Mouse (Mus musculus): Measurements from ENCODE around the gene Wdr26. TPM values are rescaled to one million over a fixed set of nuclear protein-coding genes. Genes with fewer than 3 reads are reported as not detected.

The Wdr26 gene
- polyA plus RNA-seq, 1 experiment from 2014 or later: 25.5 TPM

DNA sequence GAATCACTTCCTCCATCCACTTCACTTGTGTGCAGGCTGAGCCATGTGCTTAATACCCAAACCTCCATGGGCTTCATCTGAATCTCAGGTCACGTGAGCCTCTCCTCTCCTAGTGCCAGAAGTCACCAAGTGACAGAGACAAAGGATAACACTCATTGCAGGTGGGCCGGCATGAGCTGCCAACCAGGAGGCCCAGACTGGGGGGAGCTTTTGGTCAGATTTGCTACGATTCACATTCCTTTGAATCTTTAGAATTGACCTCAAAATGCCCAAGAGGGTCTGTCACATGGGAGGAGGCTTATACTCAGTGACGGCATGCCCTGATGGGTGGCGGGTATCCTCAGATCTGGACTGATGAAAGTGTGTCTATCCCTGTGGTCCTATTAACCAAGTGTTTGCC is 16.8 kb upstream of the Wdr26 start:
- Histone ChIP-seq H3K36me3 (ENCODE audit: control insufficient read depth, insufficient read depth, low read length) (no peaks in the 10 kb centered on the region), H3K27ac (ENCODE audit: low read length) (no peak overlapping the region), H3K9me3 (ENCODE audit: control insufficient read depth, low read length) (no peaks in the 10 kb centered on the region), H3K4me1 (ENCODE audit: control insufficient read depth, insufficient read depth, low read length) (0 out of 2 replicates have a peak, but pooled peaks cover 6% of the 10 kb centered on the region), H3K4me2 (ENCODE audit: low read depth, low read length) (no peak overlapping the region), H3K9ac (ENCODE audit: low read depth, low read length) (no peak overlapping the region), H3K4me3 (ENCODE audit: low read length) (no peak overlapping the region), H3K27me3 (replicated peaks; ENCODE audit: control insufficient read depth, insufficient read depth, low read length) (no peaks in the 10 kb centered on the region)
- 68% methylated on average over 5 of the region's 5 CpGs for WGBS
- no peak for ATAC-seq

DNA sequence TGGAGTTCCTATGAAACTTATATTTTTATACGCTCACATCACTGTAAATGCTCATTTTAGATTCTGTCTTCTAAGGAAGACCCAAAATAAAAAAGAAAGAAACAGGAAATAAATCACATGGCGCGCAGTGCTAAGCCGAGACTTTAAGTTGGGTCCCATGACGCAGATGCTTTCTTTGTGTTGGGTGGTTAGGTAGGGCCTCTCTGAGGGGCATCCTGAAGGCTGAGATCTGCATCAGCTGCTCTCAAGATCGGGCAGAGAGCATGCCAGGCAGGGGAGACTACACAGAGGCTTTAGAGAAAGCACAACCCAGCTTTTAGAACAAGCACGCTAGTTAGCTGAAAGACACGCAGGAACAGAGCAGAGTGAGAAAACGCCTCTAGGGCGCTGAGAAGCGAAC is 16.0 kb upstream of the Wdr26 start:
- H3K9me3 ChIP-seq (ENCODE audit: control insufficient read depth, low read length): no peaks in the 10 kb centered on the region
- H3K4me2 ChIP-seq (ENCODE audit: low read depth, low read length): no peak overlapping the region
- no peak overlapping the region for H3K27ac ChIP-seq (ENCODE audit: low read length)
- no peak for ATAC-seq
- 0 out of 2 replicates have a peak, but pooled peaks cover 6% of the 10 kb centered on the region for H3K4me1 ChIP-seq (ENCODE audit: control insufficient read depth, insufficient read depth, low read length)
- H3K9ac ChIP-seq (ENCODE audit: low read depth, low read length): no peak overlapping the region
- H3K36me3 ChIP-seq (ENCODE audit: control insufficient read depth, insufficient read depth, low read length): no peaks in the 10 kb centered on the region
- no peaks in the 10 kb centered on the region for H3K27me3 ChIP-seq (replicated peaks; ENCODE audit: control insufficient read depth, insufficient read depth, low read length)
- 89% methylated on average over 11 of the region's 11 CpGs for WGBS
- no peak overlapping the region for H3K4me3 ChIP-seq (ENCODE audit: low read length)

DNA sequence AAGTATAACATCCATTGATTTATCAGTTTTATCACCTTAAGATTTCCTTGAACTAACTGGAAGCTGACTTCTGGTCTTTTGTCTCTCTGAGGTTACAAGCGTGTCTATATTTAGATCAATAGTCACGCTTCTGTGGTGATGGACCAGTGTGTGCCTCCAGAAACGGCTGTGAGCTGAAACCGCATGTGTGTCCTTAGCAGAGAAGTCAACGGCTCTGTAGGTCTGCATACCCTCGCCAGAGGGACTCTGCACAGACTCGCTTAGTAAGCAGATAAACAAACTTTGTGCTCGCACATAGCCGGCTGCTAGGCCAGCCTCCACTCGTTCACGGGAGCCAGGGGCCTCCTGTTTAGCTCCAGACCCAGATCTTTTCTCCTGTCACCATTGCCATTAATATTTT is 15.0 kb upstream of the Wdr26 start:
- ATAC-seq: no peak
- no peak overlapping the region for H3K27ac ChIP-seq (ENCODE audit: low read length)
- H3K27me3 ChIP-seq (replicated peaks; ENCODE audit: control insufficient read depth, insufficient read depth, low read length): no peaks in the 10 kb centered on the region
- H3K9ac ChIP-seq (ENCODE audit: low read depth, low read length): no peak overlapping the region
- no peaks in the 10 kb centered on the region for H3K9me3 ChIP-seq (ENCODE audit: control insufficient read depth, low read length)
- H3K4me1 ChIP-seq (ENCODE audit: control insufficient read depth, insufficient read depth, low read length): 0 out of 2 replicates have a peak, but pooled peaks cover 6% of the 10 kb centered on the region
- no peak overlapping the region for H3K4me2 ChIP-seq (ENCODE audit: low read depth, low read length)
- H3K4me3 ChIP-seq (ENCODE audit: low read length): no peak overlapping the region
- H3K36me3 ChIP-seq (ENCODE audit: control insufficient read depth, insufficient read depth, low read length): no peaks in the 10 kb centered on the region
- WGBS: 42% methylated on average over 11 of the region's 11 CpGs

DNA sequence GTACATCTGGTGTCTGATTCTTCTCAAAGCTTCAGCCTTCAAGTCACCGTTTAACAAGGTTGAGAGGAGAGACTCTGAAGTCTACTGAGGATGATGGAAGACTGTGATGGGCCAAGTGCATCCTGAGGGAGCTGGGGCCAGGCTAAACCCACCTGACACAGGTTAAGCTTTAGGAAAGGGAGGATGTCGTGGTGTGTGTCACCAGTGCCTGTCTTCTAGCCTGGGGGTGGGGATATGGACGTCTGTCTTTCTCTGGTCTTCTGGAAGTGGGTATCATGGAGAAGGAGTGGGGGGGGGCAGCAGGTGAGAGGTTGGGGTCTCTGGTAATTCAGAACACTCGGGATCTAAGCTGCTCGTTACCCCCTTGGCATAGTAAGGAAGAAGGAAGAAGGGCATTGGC is 13.5 kb upstream of the Wdr26 start:
- Histone ChIP-seq H3K4me1 (ENCODE audit: control insufficient read depth, insufficient read depth, low read length) (no peaks in the 10 kb centered on the region), H3K4me3 (ENCODE audit: low read length) (no peak overlapping the region), H3K36me3 (ENCODE audit: control insufficient read depth, insufficient read depth, low read length) (no peaks in the 10 kb centered on the region), H3K27ac (ENCODE audit: low read length) (no peak overlapping the region), H3K9me3 (ENCODE audit: control insufficient read depth, low read length) (no peaks in the 10 kb centered on the region), H3K4me2 (ENCODE audit: low read depth, low read length) (no peak overlapping the region), H3K27me3 (replicated peaks; ENCODE audit: control insufficient read depth, insufficient read depth, low read length) (no peaks in the 10 kb centered on the region), H3K9ac (ENCODE audit: low read depth, low read length) (no peak overlapping the region)
- 74% methylated on average over 5 of the region's 5 CpGs for WGBS
- no peak for ATAC-seq

DNA sequence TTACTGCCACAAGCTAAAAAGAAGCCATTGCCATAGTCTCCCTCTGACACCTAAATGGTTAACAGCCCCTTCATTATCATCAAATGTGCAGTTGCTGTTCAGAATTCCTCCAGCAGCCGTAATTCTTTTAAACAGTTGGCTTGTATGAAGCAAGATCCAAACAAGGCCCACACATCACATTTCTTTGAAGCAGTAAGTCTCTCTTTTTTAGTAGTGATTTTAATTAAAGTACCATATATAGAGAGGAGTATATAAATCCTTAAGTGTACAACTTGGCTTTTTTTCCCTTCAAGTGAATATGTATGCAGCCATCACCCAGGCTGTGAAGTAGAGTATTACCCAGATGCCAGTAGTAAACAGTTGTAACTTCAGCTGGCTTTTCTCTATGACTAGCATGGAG is 10.2 kb upstream of the Wdr26 start:
- WGBS: 34% methylated on average over 1 of the region's 1 CpGs
- H3K4me1 ChIP-seq (ENCODE audit: control insufficient read depth, insufficient read depth, low read length): no peaks in the 10 kb centered on the region
- no peaks in the 10 kb centered on the region for H3K9me3 ChIP-seq (ENCODE audit: control insufficient read depth, low read length)
- ATAC-seq: no peak
- no peaks in the 10 kb centered on the region for H3K36me3 ChIP-seq (ENCODE audit: control insufficient read depth, insufficient read depth, low read length)
- no peak overlapping the region for H3K4me3 ChIP-seq (ENCODE audit: low read length)
- H3K27ac ChIP-seq (ENCODE audit: low read length): no peak overlapping the region
- H3K9ac ChIP-seq (ENCODE audit: low read depth, low read length): no peak overlapping the region
- H3K27me3 ChIP-seq (replicated peaks; ENCODE audit: control insufficient read depth, insufficient read depth, low read length): no peaks in the 10 kb centered on the region
- no peak overlapping the region for H3K4me2 ChIP-seq (ENCODE audit: low read depth, low read length)

DNA sequence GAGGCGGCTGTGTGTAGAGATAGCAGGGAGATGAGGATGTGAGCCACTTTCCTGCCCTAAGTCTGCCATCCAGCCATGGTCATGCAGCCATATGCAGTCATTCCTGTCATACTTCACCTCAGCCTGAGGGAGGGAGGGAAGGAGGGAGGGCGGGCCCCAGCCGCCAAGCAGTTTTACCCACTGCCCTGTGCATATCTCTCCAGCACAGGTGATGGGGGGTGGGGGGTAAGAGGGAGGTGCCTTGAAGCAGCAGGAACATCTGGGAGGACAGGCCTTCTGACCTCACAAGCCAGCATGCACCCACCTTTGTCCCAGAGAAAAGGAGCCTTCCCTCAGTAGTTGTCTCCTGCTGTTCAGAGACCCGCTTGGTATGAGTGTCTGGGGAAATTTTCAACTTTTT is 4.5 kb upstream of the Wdr26 start:
- Histone ChIP-seq H3K9me3 (ENCODE audit: control insufficient read depth, low read length) (no peaks in the 10 kb centered on the region), H3K9ac (ENCODE audit: low read depth, low read length) (no peak overlapping the region), H3K4me3 (ENCODE audit: low read length) (no peak overlapping the region), H3K36me3 (ENCODE audit: control insufficient read depth, insufficient read depth, low read length) (no peaks in the 10 kb centered on the region), H3K4me2 (ENCODE audit: low read depth, low read length) (no peak overlapping the region), H3K4me1 (ENCODE audit: control insufficient read depth, insufficient read depth, low read length) (peaks cover 10% of the 10 kb centered on the region), H3K27me3 (replicated peaks; ENCODE audit: control insufficient read depth, insufficient read depth, low read length) (no peaks in the 10 kb centered on the region), H3K27ac (ENCODE audit: low read length) (no peak overlapping the region)
- ATAC-seq: peak; percentile 53
- 65% methylated on average over 4 of the region's 4 CpGs for WGBS

DNA sequence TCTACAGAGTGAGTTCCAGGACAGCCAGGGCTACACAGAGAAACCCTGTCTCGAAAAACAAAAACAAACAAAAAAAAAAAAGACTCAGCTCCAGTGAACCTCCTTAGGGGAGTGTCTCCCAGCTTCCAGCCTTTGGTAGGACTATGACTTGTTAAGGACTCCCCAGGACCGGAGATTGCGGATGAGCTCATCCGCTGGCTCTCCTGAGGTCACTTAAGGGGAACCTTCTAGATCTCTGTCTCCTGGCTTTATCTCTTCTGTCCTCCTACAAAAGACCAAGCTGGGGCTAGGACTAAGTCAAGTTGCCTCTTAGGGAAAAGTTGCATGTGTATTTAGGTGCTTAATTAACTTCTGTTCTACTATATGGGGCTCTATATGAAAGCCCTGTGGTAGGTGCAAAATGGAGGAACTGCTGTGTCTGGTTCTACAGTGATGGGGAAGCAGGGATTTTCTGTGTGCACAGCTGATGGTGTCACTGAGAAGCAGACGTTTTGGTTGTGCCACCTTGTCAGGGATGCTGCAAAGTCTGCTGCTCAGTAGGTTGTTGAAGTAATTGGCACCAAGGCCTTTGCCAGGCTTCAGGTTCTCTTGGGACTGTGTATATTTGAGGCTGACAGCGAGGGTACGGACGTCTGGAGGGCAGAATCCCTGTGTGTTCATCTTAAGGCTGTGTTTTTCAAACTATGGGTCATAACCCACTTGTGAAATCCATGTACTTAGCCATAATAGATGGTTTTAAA is 2.7 kb upstream of the Wdr26 start:
- no peaks in the 10 kb centered on the region for H3K9me3 ChIP-seq (ENCODE audit: control insufficient read depth, low read length)
- WGBS: 88% methylated on average over 8 of the region's 8 CpGs
- no peak overlapping the region for H3K4me3 ChIP-seq (ENCODE audit: low read length)
- peaks cover 16% of the 10 kb centered on the region for H3K4me1 ChIP-seq (ENCODE audit: control insufficient read depth, insufficient read depth, low read length)
- no peak overlapping the region for H3K4me2 ChIP-seq (ENCODE audit: low read depth, low read length)
- no peak for ATAC-seq
- H3K27me3 ChIP-seq (replicated peaks; ENCODE audit: control insufficient read depth, insufficient read depth, low read length): no peaks in the 10 kb centered on the region
- H3K36me3 ChIP-seq (ENCODE audit: control insufficient read depth, insufficient read depth, low read length): no peaks in the 10 kb centered on the region
- H3K27ac ChIP-seq (ENCODE audit: low read length): no peak overlapping the region
- no peak overlapping the region for H3K9ac ChIP-seq (ENCODE audit: low read depth, low read length)

DNA sequence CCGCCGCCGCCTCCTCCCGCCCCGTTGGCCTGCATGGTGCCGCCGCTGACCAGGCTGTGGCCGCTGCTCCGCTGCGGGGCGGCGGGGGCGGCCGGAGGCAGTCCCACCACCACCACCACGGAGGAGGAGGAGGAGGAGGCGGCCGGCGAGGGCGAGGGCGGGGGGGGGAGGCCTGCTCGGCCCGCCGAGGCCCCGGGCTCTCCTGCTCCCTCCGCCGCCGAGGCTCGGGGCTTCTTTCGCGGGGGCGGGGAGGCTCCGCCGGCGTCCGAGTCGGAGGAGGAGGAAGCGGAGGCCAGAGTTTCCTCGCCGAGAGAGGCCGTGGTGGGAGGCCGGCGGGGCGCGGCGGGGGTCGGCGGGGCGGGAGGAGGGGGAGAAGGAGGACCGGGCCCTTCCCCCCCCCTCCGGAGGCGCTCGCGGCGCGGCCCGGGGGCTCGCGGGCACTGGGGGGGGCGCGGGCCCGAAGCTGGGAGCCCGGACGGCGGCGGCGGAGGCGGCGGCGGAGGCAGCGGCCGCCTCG is 340 bp downstream of the Wdr26 start:
- H3K27me3 ChIP-seq (replicated peaks; ENCODE audit: control insufficient read depth, insufficient read depth, low read length): no peaks in the 10 kb centered on the region
- under 1% methylated on average over 28 of the region's 72 CpGs for WGBS

DNA sequence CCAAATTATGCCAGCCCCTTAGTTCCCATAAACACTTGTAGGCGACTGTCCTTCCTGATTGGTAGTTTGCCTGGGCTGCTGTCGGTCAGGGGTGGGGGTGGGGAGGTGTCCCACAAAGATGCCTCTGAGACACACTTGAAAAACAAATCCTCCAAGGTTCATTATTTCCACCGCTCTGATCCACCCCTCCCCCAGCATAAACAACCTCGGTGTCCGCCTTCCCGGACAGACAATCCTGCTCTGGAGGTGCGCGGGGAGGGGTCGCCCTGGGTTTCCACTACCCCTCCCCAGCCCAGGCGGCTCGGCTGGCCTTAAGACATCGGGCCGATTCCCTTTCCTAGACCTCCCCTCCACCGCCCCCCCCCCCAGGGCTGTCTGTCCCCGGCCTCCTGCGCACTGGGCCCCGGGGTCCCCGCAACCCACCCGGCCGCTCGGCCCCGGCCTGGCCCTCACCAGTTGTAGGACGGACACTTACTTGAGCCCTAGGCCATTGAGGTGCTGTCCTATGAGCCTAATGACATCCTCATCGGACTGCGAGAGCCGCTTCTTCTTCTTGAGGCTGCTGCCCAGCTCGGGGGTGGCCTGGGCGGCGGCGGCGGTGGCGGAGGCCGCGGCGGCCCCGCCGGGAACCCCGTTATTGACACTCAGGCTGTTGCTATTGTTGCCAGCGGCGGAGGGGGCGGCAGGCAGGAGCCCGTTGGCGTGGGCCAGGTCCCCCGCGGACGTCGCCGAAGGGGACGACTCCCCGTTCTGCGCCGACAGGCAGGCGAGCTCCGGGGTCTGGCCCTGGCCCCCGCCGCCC is 999 bp downstream of the Wdr26 start:
- peak overlapping the region; percentile 94 for H3K27ac ChIP-seq (ENCODE audit: low read length)
- under 1% methylated on average over 45 of the region's 56 CpGs for WGBS
- peak overlapping the region; percentile 76 for H3K4me2 ChIP-seq (ENCODE audit: low read depth, low read length)
- H3K4me3 ChIP-seq (ENCODE audit: low read length): peak overlapping the region; percentile 99
- no peaks in the 10 kb centered on the region for H3K27me3 ChIP-seq (replicated peaks; ENCODE audit: control insufficient read depth, insufficient read depth, low read length)
- peak; percentile 12 for ATAC-seq
- H3K9me3 ChIP-seq (ENCODE audit: control insufficient read depth, low read length): no peaks in the 10 kb centered on the region
- H3K9ac ChIP-seq (ENCODE audit: low read depth, low read length): peak overlapping the region; percentile 97
- H3K4me1 ChIP-seq (ENCODE audit: control insufficient read depth, insufficient read depth, low read length): peaks cover 16% of the 10 kb centered on the region
- H3K36me3 ChIP-seq (ENCODE audit: control insufficient read depth, insufficient read depth, low read length): peaks cover 3% of the 10 kb centered on the region; the same call in 1 of the 2 replicates

More for the DNA sequence above, 340 bp downstream of the Wdr26 start:
- peaks cover 3% of the 10 kb centered on the region; the same call in 1 of the 2 replicates for H3K36me3 ChIP-seq (ENCODE audit: control insufficient read depth, insufficient read depth, low read length)
- no peaks in the 10 kb centered on the region for H3K9me3 ChIP-seq (ENCODE audit: control insufficient read depth, low read length)
- peak overlapping the region; percentile 94 for H3K27ac ChIP-seq (ENCODE audit: low read length)
- ATAC-seq: peak; percentile 39
- H3K4me2 ChIP-seq (ENCODE audit: low read depth, low read length): peak overlapping the region; percentile 76
- H3K4me1 ChIP-seq (ENCODE audit: control insufficient read depth, insufficient read depth, low read length): peaks cover 16% of the 10 kb centered on the region
- peak overlapping the region; percentile 97 for H3K9ac ChIP-seq (ENCODE audit: low read depth, low read length)
- H3K4me3 ChIP-seq (ENCODE audit: low read length): peak overlapping the region; percentile 99

All from intestine, embryonic 16.5 days (tissue).